Mouse (Mus musculus): ENCODE results near the gene Olfr94.

DNA sequence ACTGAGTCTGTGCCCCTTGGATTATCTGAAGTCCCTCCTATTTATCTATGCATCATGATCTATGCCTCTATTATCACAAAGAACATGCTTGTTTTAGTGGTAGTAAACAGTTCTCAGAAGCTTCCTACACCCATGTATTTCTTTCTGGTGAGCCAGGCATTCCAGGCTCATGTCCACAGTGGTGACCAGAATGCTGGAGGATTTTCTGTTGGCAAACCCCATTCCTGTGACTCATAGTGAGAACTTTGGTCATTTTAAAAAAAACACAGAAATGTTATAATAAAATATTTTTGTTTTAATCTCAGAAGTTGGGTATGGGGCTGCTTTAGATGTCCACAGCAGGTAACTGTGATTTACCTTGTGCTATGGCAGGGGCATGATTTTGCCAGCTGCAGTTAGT is 48.7 kb upstream of the Olfr94 start:
- TF ChIP-seq CTCF (IDR thresholded peaks at IDR 0.05; ENCODE audit: low read depth, low read length) (no peak), TAL1 (conservative IDR thresholded peaks at IDR 0.05; ENCODE audit: low read depth, low read length) (no peak), GATA1 (IDR thresholded peaks at IDR 0.05; ENCODE audit: borderline replicate concordance, low read length) (no peak)
